Mouse (Mus musculus) c-Kit-positive CD71-positive TER-119-positive erythroid progenitor cells, embryonic 14.5 days (primary cell): ENCODE data around the gene Plcz1.

Experiments
- DNase-seq: peaks from one replicate; pipeline ENCODE4 v3.0.0-alpha.2; 2013; ENCODE audit warnings: low spot score

Plcz1 gene

GRCm38 (mm10) chr6:140041357-140041756 is at the start of gene Plcz1:
Gene Plcz1 (minus strand): TSS chr6:140041457.
- no peak for DNase-seq

GRCm38 (mm10) chr6:140089855-140090254 is 48.6 kb upstream of the Plcz1 start:
- DNase-seq = no peak

- no peak for DNase-seq
Observed at GRCm38 (mm10) chr6:140081739-140082138, 40.5 kb upstream of the Plcz1 start.

DNA sequence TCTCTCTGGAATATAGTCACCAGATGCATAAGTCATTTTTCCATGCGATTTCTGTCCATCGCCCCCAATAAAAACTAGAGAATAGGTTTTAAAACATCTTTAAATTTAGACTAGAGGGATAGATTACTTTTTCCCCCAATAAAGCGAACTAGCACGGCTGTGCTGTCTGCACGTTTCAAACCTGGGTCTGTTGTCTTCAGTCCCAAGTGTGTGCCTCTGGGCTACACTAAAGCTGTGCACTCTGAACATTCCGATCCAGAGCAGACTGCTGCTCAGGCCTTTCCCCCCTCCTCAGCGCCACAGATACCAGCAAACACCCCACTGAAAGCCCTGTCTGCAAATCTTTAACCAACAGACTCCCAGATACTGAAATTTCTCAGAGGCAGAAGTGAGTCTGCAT is 39.7 kb upstream of the Plcz1 start:
- no peak for DNase-seq

DNA sequence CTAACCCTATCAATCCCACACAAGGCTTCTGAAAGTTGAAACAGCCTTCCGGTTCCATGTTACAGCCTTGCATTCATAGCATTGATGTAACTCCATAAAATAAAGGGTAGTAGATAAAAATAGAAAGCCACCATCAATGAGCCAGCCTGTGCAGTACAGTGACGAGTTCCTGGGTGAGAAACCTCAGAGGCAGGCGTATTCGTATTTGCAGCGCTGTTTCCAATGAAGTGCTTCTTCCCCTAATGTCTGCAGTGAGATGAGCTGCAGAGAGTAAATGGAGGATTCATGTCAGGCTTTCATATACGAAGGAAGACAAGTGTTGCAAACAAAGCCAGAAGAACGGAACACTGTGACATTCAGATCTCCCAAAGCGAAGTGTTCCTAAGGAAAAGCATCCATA is 27.9 kb upstream of the Plcz1 start:
- no peak for DNase-seq

- DNase-seq = no peak
Observed at GRCm38 (mm10) chr6:140054271-140054928, 13.1 kb upstream of the Plcz1 start.

- no peak for DNase-seq
Observed at GRCm38 (mm10) chr6:140051476-140051875, 10.2 kb upstream of the Plcz1 start.

DNA sequence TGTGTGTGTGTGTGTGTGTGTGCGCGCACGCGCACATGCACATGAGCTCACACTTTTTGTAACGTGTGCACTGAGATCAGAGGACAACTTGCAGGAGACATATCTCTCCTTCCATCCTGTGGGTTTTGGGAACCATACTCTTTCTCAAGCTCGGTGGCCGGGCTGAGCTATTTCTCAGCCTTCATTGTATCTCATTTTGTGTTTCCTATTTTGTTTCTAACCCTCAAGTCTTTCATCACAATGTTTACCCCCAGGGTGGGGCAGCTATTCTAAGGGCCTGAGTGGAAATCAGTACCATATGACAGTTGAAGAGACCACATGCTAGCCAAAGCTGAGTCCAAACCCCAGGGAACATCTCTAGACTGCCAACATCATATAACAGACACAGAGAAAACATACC is 305 bp downstream of the Plcz1 start, which contains the start of gene Capza3:
TSS of gene Capza3 (plus strand) at position 301 of the 400 bp plus-strand sequence.
- DNase-seq = no peak

DNA sequence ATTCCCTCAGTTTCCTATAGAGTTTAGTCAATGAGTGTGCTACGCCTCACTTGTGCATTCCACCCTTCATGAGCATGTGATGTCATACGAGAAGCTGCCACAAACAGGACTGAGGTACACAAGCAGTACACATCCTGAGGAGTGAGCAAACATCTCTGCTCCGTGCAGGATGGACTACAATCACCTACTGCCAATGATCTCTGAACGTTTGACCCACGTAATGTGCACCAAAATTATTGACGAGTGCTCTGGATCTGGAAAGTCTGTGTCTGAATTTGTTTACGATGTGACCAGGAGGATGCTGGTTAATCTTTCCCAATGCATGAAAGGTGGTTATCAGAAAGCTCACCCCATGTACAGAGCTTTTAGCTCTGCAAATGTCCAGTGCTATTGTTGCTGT is 16.9 kb downstream of the Plcz1 start:
- no peak for DNase-seq

DNA sequence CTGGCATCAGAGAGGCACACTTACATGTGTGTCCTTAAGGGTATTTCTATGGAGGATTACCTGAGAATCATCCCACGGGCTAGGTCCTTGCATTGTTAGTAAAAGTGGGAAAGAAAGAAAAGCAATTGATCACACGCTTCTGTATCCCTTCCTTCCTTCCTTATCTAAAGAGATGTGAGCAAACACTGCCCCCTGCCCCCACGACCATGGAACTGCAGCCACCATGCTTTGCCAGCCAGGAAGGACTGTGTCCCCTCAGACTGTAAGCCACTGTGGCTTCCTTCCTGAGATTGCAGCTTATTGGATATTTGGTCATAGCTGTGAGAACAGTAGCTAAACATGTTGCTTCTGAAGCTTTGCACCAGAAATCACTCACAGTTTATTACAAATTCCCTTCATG is 36.1 kb downstream of the Plcz1 start:
- DNase-seq = no peak

GRCm38 (mm10) chr6:139989597-139989996 is 51.7 kb downstream of the Plcz1 start:
- no peak for DNase-seq

GRCm38 (mm10) chr6:139989075-139989474 is 52.2 kb downstream of the Plcz1 start:
- DNase-seq = no peak

GRCm38 (mm10) chr6:139986564-139986963 is 54.7 kb downstream of the Plcz1 start:
- DNase-seq = no peak

- DNase-seq = no peak
Observed at GRCm38 (mm10) chr6:139984069-139984468, 57.2 kb downstream of the Plcz1 start.

GRCm38 (mm10) chr6:139981061-139981460 is 60.2 kb downstream of the Plcz1 start:
- DNase-seq = no peak

GRCm38 (mm10) chr6:139978114-139978513 is 63.1 kb downstream of the Plcz1 start:
- DNase-seq = no peak

GRCm38 (mm10) chr6:139974668-139975067 is 66.6 kb downstream of the Plcz1 start:
- no peak for DNase-seq

- DNase-seq = no peak
Observed at GRCm38 (mm10) chr6:139971608-139972298, 69.5 kb downstream of the Plcz1 start.

DNA sequence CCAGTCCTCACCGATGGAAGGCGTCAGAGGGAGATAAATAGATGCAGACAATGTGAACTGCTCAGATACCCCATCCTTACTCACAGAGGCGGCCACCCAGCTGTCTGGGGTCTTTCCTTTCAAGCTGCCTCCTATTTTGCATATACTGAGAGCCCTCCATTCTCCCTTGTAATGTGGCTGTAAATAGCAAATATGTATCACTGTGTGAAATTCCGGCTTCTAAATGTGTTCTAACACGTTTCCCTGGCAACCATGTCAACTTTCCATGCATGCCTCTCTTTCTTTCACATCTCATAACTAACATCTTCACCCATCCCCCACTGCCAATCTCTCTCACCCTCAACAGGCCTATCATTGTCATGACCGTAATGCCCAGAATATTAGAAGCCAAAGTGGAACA is 74.6 kb downstream of the Plcz1 start:
- DNase-seq = no peak

- DNase-seq = no peak
Observed at GRCm38 (mm10) chr6:139964895-139965294, 76.4 kb downstream of the Plcz1 start.

GRCm38 (mm10) chr6:139963775-139964174 is 77.5 kb downstream of the Plcz1 start:
- no peak for DNase-seq

- no peak for DNase-seq
Observed at GRCm38 (mm10) chr6:139957531-139958241, 83.6 kb downstream of the Plcz1 start.

- DNase-seq = no peak
Observed at GRCm38 (mm10) chr6:139953596-139953995, 87.7 kb downstream of the Plcz1 start.
